Mouse (Mus musculus): ENCODE measurements around the gene Prpf40b.

GRCm38 (mm10) chr15:99324151-99324550 lies 29.3 kb downstream of the Prpf40b start:
- no peak for TF ChIP-seq POU5F1 (IDR thresholded peaks at IDR 0.05; ENCODE audit: borderline replicate concordance, low read length)
- no peak for TF ChIP-seq CTCF (conservative IDR thresholded peaks at IDR 0.05; ENCODE audit: low read length)

Data from E14TG2a.4 (cell line).